Mouse (Mus musculus): ENCODE data around the gene Grik4. TPM values are rescaled to one million over a fixed set of nuclear protein-coding genes. Genes with fewer than 3 reads are reported as not detected.

Grik4 gene
- total and polyA plus RNA-seq, 3 experiments = not detected

- H3K27me3 ChIP-seq (replicated peaks) = peaks cover 96% of the 10 kb centered on the region
- H3K9me3 ChIP-seq (replicated peaks; ENCODE audit: low read length) = no peaks in the 10 kb centered on the region
- H3K4me2 ChIP-seq (ENCODE audit: insufficient read depth, low read depth, poor library complexity, severe bottlenecking) = no peak overlapping the region
- H3K36me3 ChIP-seq (replicated peaks in 1 of 2; ENCODE audit: control insufficient read depth in 1 of 2, insufficient read depth in 1 of 2, low read length in 1 of 2) = no peaks in the 10 kb centered on the region
- no peaks in the 10 kb centered on the region for H3K79me2 ChIP-seq (replicated peaks; ENCODE audit: control insufficient read depth, extremely low read depth, insufficient read depth, poor library complexity, severe bottlenecking)
- DNase-seq (ENCODE audit: extremely low read depth) = no peak
- no peak overlapping the region for H3K27ac ChIP-seq (ENCODE audit: insufficient read depth, low read depth)
- H3K4me1 ChIP-seq (ENCODE audit: control insufficient read depth in 1 of 2, insufficient read depth in 2 of 2) = no peaks in the 10 kb centered on the region
- no peak overlapping the region for H3K9ac ChIP-seq (ENCODE audit: insufficient read depth, low read depth)
- no peak overlapping the region for H3K4me3 ChIP-seq (replicated peaks in 1 of 3; ENCODE audit: low read depth in 2 of 3, low read length in 2 of 3, poor library complexity in 1 of 3)
- in situ Hi-C loops (cut with MboI; ENCODE audit: low pct_ligation_motif_present, low pct_unique_long_range_greater_than_20kb, low sequenced_read_pairs) = no loop called here
- dilution Hi-C loops (cut with MboI; ENCODE audit: extremely low pct_ligation_motif_present, extremely low pct_unique_long_range_greater_than_20kb, low sequenced_read_pairs) = no loop called here
- TF ChIP-seq IRF4 (IDR thresholded peaks at IDR 0.05; ENCODE audit: low read depth, low read length) (no peak), ZNF384 (IDR thresholded peaks at IDR 0.05; ENCODE audit: low read depth, low read length) (no peak), CTCF (conservative IDR thresholded peaks at IDR 0.05 in 1 of 2, IDR thresholded peaks at IDR 0.05 in 1 of 2; ENCODE audit: low read depth in 2 of 2, low read length in 2 of 2) (no peak), TCF12 (IDR thresholded peaks at IDR 0.05; ENCODE audit: low read depth, low read length) (no peak), MYC (IDR thresholded peaks at IDR 0.05; ENCODE audit: low read depth, low read length) (no peak), CHD1 (IDR thresholded peaks at IDR 0.05; ENCODE audit: low read depth, low read length) (no peak), USF1 (IDR thresholded peaks at IDR 0.05; ENCODE audit: low read depth, low read length) (no peak)
These were observed 97.4 kb downstream of the Grik4 start for GRCm38 (mm10) chr9:42846676-42847425.

- Histone ChIP-seq H3K27me3 (replicated peaks) (peaks cover 94% of the 10 kb centered on the region), H3K36me3 (replicated peaks in 1 of 2; ENCODE audit: control insufficient read depth in 1 of 2, insufficient read depth in 1 of 2, low read length in 1 of 2) (no peaks in the 10 kb centered on the region), H3K9me3 (replicated peaks; ENCODE audit: low read length) (no peaks in the 10 kb centered on the region), H3K9ac (ENCODE audit: insufficient read depth, low read depth) (no peak overlapping the region), H3K4me3 (replicated peaks in 1 of 3; ENCODE audit: low read depth in 2 of 3, low read length in 2 of 3, poor library complexity in 1 of 3) (no peak overlapping the region), H3K4me2 (ENCODE audit: insufficient read depth, low read depth, poor library complexity, severe bottlenecking) (no peak overlapping the region), H3K79me2 (replicated peaks; ENCODE audit: control insufficient read depth, extremely low read depth, insufficient read depth, poor library complexity, severe bottlenecking) (no peaks in the 10 kb centered on the region), H3K4me1 (ENCODE audit: control insufficient read depth in 1 of 2, insufficient read depth in 2 of 2) (no peaks in the 10 kb centered on the region), H3K27ac (ENCODE audit: insufficient read depth, low read depth) (no peak overlapping the region)
- dilution Hi-C loops (cut with MboI; ENCODE audit: extremely low pct_ligation_motif_present, extremely low pct_unique_long_range_greater_than_20kb, low sequenced_read_pairs) = no loop called here
- in situ Hi-C loops (cut with MboI; ENCODE audit: low pct_ligation_motif_present, low pct_unique_long_range_greater_than_20kb, low sequenced_read_pairs) = no loop called here
- DNase-seq (ENCODE audit: extremely low read depth) = no peak
- TF ChIP-seq TBP (conservative IDR thresholded peaks at IDR 0.05; ENCODE audit: low read depth, low read length) (no peak), HCFC1 (IDR thresholded peaks at IDR 0.05; ENCODE audit: low read depth, low read length) (no peak), ELF1 (IDR thresholded peaks at IDR 0.05; ENCODE audit: low read depth, low read length) (no peak), MAX (IDR thresholded peaks at IDR 0.05; ENCODE audit: low read length) (no peak), SMC3 (IDR thresholded peaks at IDR 0.05; ENCODE audit: low read depth, low read length) (no peak), JUND (conservative IDR thresholded peaks at IDR 0.05; ENCODE audit: low read depth, low read length) (no peak), BHLHE40 (IDR thresholded peaks at IDR 0.05; ENCODE audit: low read depth, low read length) (no peak), ETS1 (conservative IDR thresholded peaks at IDR 0.05; ENCODE audit: low read depth, low read length) (no peak), NELFE (IDR thresholded peaks at IDR 0.05; ENCODE audit: low read depth, low read length) (no peak), ZNF384 (IDR thresholded peaks at IDR 0.05; ENCODE audit: low read depth, low read length) (no peak), EP300 (IDR thresholded peaks at IDR 0.05; ENCODE audit: low read length) (no peak), E2F4 (IDR thresholded peaks at IDR 0.05; ENCODE audit: insufficient replicate concordance, low read depth, low read length) (no peak), MAZ (IDR thresholded peaks at IDR 0.05; ENCODE audit: low read depth, low read length) (no peak)
These were observed 98.2 kb downstream of the Grik4 start for GRCm38 (mm10) chr9:42846139-42846538.

Data from CH12.LX (cell line).